Mouse (Mus musculus): ENCODE results near the gene Tcaf3.
A peak's percentile ranks its signal among the peaks of the same experiment; 100 is the strongest.

Tcaf3 gene

DNA sequence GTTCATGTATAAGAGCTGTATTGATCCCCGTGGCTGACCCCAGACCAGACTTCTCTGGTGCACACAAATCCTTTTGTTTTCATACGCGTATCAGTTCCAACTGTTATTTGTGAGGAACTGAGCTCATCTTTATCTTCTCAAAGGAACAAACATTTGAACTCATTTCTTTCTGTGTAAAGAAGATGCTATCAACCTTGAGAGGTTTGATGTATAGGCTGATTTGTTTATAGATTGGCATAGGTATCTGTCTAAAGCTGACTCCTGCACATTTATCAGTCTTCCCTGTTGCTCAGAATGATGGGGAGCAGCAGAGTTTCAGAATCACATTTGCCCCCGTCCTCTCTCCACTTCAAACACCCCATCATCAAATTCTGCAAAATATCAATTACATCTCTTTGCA lies at the start of gene Tcaf3:
Tcaf3 (minus strand) TSS at position 101 of the 400 bp plus-strand sequence.
- DNase-seq: no peak

DNA sequence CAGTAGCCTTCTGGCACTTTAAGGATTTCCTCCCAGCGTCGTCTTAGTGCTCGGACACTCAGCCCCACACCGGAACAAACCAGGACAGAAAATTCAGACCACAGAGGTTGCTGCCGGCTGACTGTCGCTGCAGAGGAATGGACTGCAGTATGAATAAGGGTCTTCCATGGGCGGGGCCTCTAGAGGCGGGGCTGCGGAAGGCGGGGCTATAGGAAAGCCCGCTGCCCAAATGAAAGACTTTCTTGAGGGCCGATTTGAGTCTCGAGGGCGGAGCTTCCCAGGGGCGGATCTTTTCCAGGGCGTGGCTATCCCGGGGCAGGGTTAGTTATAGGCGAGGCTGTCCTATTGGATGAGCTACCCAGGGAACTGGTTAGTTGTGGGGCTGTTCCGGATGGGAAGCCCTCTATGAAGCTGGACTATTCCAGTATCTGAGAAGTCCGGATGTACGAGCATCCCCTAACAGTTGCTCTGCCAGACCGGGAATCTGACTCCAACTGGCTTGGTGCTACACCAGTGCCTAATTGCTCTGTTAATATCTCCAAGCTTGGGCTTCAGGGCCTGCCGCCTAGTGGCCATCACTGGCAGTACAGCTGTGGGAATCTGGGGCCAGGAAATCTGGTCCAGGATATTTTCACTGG lies 47.5 kb upstream of the Tcaf3 start, which contains the start of gene Tcaf2:
Tcaf2 (minus strand) TSS at position 343 of the 638 bp plus-strand sequence.
- DNase-seq: peak; percentile 94

DNA sequence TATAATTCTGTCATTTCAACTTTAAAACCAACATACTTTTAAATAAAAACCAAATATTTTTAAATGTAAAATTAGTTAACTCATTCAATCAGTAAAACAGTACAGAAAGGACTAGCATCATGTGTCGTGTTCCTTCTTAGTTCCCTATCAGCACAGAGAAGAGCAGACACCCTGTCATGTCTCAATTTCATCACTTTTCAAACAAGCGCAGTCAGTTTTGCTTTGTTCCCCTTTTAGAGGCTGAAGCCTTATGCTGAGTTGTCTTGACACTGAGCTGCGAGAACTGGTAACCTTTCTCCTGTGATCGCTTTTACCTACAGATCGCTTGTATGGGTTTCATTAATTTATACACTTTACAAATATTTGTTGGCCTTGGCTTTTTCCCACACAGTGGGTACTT lies 36.9 kb upstream of the Tcaf3 start:
- no peak for DNase-seq

DNA sequence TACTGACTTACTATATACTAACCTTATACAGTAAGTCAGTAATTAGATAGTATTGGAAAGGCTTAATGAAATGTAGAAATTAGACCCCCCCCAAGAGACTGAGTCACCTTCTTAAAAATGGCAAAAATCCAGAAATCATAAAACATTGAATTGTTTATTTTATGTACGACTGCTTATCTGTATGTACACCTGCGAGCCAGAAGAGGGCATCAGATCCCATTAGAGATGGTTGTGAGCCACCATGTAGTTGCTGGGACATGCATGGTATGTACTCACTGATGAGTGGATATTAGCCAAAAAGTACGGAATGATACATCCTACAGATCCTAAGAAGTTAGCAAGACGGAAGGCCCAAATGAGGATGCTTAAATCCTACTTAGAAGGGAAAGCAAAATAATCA lies 33.9 kb upstream of the Tcaf3 start:
- no peak for DNase-seq

DNA sequence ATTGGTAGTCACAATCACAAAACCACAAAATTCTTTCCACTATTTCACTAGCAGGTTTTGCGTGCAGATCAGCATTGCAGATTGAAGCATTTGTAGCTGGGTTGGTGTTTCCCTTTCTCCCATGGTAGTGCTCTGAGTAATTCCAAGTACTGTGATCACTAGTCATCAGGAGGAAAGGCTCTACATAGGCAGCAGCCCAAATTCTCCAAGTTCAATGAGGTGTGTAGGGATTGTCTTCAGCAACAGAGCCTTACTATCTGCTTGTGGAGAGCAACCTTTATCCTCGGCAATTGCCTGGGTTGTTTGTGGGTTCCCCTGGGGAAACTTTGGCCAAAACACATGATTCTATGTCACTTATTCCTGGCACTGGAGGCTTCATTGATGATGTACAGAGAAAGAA lies 19.4 kb upstream of the Tcaf3 start:
- DNase-seq: no peak

DNA sequence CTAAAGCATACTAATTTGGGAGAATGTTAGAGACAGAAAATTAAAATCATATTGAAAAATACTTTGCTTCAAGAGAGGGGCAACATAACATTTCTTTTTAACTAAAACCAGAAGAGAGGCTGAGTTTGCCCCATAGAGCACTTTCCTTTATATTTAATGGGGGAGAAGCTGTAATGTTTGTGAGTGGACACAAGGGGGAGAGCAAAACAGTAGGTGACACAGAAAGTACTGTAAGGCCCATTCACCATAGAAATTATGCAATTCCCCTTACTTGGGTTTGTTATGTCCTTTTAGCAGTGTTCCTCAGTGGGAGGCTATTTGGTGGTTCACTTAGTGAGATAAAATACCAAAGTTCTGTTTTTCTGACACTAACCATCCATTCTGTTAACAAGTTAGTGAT lies 14.7 kb upstream of the Tcaf3 start:
- DNase-seq: no peak

DNA sequence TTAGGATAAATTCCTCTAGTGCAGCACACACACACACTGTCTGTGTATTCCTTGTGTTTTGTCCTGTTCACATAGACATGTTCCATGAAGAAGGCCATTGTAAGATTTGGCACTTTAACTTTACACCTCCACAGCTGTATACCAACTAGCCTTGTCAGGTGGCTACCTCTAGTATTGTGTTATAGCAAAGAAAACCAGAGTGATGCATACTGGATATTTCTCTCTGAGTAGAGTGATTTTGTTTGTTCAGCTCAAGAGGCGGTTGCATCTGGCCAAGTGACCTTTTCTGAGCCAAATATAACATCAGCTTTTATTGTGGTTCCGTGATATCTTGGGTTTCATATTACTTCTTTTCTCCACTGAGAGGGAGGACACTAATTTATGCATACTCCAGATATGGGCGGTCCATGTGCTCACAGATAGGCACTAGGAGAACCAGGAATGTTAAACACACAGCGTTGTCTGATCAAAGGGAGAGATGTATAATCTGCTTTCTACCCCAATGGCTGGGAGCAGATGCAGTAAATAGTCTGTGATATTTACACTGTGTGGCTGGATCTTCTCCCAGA lies 13.5 kb upstream of the Tcaf3 start:
- no peak for DNase-seq

DNA sequence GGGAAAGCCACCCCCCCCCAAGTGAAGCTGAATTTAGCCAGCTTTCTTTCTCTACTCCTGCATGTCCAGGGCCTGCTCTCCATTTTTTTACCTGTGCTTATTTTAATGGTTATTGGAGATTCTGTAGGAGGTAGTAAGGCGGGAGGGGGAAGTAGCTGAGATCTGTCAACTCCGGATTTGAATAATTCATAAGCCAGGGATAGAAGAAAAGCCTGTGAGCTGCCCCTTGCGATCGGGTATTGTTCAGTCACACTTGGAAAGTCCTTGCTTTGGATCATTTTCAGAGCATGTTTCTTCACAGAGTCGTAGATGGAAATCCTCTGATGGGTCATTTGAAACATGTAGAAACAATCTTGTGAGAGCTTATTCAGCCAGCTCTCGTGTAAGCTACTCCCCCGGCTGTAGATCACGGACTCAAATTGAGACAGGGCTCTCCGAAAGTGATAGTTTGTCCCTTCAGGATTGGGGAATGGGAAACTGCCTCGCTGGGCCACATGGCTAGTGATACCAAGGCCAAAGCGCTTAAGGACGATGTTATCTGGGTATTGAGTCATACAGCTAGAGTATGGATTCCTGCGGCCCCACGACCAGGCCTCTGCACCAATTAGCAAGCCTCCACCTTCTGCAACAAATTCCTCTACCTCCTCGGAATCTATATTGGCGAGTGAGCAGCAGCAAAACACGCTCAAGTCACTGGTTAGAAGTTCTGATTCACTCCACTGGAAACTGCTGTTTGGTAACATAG lies 4.2 kb downstream of the Tcaf3 start:
- no peak for DNase-seq

DNA sequence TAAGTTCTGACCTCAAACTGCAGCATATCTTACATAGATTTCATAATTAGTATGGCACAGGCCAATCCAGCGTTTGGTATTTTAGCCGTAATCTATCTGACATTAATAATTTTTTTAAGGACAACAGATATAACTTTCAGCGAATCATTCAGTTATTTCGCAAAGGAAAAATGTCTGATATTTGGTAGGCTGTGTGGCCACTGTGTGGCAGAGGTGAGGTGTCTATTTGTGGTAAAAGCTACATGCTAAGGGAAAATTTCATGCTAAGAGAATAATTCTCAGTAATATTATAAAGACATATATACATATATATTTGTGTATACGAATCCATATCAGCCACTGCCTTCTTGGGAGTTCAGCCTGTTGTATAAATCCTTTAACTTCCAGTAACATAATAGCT lies 10.9 kb downstream of the Tcaf3 start:
- DNase-seq: no peak

DNA sequence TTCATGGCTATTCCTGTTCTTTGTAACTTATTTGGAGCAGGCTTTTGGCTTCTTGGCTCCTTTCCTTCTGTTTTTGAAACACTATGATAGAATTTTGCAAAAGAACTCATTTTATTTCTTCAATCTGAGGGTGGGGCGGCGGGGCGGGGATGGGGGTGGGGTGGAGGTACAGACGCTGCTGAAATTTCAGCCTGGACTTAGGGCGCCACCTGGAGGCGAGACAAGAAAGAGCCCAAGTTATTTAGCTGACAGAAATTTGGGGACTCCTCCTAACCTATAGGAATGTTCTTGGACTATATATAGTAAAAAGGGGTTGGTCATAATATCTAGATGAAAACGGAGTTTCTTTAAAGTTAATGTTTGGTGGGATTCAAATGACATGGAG lies 14.0 kb downstream of the Tcaf3 start:
- DNase-seq: peak; percentile 82

DNA sequence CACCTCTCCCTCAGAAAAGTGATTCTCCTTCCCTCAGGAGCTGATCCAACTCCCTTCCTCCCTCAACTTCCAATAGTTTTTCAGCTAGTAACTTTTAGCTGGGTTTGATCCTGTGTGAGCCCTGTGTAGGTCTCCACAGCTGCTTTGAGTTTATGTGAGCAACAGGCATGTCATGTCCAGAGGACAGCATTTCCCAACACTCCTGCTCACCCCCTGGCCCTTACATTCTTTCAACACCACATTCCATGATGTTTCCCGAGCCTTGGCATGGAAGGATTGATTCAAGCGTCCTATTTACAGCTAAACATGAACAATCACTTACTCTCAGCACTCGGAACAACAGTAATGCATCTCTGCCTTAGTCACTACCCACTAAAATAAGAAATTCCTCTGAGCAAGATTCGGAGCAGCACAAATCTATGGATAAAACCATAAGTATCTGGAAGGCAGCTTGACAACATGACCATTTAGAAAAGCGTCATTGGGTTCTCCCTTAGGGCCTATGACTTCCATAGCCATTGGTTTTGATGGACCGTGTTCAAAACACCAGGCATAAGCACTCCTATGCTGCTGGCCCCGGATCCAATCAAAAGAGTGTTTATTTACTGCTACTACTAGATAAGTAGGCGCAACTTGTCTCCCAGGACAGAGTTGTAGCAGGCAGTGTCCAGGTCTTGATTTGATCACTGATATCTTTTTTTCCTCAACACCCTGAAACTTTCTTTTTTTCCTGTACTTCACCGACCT lies 14.6 kb downstream of the Tcaf3 start:
- DNase-seq: no peak

DNA sequence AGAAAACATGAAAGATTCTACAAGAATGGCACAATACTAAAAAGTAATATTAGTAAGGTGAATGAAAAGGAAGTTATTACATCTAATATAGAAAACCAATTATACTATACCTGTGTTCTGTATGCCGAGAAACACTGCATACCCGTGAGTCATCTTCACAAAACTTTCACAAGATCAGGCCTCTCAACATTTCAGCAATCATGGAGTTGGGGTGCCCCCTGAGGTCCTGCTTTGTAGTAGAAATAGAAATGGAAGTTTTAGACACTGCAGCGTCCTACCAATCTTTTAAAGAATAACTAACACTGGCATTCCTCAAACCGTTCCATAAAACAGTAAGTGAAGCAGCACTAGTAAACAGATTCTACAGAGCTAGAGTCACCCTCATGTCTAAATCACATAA lies 18.8 kb downstream of the Tcaf3 start:
- no peak for DNase-seq

DNA sequence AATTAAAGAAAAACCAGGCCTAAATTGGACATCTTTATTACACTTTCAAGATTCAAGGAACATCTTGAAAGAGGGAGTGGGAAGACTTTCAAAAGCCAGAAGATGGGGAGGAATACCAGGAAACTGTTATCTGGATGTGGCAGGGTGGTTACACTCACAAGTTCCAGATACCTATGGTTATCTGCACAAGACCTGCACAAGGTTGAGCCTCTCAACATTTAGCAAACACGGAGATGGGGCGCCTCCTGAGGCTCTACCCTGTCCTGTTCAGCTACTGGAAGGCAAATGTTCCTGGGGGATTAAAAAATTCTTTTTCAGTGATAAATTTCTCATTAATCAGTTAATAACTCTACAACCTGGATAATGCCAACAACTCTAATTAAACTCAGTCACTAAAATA lies 20.1 kb downstream of the Tcaf3 start:
- DNase-seq: no peak

DNA sequence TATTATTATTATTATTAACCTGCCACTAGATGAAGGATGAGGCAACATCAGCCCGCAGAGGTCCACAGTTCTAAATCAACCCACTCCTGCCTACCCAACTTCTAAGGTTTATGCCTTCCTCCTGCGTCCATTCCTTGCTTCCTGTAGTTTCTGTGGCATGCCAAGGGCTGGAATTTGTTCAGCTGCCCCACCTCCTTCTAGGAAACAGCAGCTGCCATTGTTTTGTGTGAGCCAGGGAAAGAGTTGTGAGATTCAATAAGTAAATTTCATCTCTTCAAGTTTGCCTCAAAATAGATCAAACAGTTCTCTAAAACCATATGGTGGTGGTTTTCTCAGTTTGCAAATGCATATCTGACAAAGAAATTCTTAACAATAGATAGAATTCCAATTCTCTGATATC lies 29.3 kb downstream of the Tcaf3 start:
- DNase-seq: no peak

DNA sequence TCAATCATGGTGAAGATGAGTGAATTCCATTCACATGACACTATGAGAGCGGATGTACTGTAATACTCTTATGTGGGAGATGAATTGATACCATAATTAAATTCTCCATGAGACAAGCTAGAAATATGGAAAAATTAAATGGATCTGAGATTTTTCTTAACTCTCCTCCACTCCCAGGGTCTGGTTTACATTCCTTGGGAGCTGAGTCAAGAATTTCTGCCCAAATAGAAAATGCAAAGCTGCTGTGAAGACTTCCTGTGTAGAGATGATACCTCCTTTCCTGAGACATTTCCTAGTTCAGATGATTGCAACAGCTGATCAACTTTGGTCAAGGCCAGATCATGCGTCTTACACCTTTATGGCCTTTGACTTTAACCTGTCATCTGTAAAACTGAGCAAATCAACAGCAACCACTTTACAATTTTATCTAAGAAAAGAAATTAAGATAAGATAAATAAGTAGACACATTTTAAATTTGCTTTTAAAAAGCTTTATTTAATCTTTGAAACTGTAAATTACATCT lies 31.4 kb downstream of the Tcaf3 start:
- DNase-seq: no peak

DNA sequence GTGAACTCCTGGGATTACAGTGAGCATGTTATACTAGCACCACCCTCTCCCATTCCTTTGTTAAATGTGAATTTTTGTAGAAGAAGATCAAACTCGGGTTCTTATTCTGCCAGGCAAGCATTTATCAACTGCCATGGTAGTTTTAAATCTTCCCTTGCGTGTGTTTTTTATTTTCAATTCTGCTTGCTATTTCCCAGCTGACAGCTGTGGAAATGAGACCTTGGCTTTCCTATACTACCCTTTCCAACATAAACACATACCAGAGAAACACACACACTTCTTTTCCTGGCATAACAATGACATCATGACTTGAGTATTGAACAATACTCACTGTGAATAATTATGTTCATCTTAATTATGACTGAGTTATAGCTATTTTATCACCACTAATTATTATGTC lies 35.2 kb downstream of the Tcaf3 start:
- DNase-seq: no peak

DNA sequence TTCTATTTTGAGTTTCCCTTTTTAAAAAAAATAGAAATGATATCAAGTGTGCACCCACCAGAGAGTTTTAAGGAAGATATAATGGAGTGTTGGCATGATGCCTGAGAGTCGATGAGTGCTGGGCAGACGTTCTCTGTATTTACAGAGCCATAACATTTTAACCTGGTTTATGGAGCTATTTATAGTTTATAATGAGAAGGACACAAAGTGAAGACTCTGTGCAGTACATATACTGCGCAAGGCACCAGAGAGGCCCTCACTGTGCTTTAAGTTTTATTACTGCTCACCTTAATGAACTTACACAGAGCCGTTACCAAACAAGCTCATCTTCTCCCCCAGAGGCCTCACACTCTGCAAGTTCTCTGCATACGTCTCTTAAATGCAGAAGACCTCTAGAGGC lies 36.6 kb downstream of the Tcaf3 start:
- DNase-seq: no peak

DNA sequence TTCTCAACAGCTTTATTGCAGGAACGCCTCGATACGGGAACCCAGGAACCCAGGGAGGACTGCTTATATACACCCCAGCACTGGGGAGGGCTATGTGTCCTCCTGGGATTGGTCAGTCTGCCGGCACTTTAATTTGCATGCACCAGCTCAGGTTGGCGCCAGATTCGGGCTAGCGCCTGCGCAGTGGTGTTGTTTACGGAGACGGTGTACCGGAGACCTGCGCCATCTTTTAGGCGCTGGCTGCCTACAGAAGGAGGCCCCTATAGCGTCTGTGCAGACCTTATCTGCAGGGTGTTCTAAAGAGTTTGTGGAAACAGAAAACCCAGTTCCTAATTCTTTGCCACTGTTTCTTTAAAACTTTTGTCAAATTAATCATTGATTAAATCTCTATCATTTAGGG lies 38.9 kb downstream of the Tcaf3 start:
- DNase-seq: no peak

DNA sequence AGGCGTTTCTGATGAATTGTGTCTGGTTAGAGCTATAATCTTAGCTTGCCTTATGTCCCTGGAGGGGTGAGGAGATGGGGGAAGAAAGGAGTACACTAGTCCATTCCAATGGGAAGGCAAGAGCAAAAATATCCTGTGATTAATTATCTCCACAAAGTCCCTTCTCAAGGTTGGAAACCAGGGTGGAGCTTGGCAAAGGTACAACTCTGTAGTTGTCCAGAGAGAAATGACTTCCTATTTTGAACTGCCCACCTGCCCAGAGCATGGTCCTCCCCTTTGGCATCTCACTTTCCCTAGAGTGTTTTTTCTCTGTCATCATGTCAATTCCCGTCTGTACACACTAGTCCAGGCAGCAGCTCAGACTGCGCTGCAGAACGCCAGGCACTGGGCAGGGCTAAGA lies 50.0 kb downstream of the Tcaf3 start, which contains the start of gene Olfr455:
Olfr455 (minus strand) TSS at position 127 of the 400 bp plus-strand sequence.
- no peak for DNase-seq

DNA sequence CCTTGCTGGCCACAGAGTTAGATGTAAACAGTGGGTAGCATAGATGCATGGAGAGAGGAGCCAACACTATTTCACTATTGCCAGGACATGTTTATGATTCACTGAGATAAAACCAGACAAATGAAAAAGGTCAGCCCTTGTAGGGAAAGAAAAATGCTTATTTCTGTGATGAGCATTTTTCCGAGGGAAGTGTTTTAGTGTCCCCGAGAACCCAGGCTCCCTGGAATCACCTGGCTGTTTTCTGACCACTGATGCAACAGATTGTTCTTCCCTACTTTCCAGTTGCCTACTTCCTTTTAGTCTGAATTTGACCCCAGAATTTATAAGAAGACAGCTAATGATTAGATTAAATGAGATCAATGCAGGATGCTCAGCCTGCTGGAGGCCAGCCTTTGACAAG lies 51.3 kb downstream of the Tcaf3 start:
- no peak for DNase-seq

DNA sequence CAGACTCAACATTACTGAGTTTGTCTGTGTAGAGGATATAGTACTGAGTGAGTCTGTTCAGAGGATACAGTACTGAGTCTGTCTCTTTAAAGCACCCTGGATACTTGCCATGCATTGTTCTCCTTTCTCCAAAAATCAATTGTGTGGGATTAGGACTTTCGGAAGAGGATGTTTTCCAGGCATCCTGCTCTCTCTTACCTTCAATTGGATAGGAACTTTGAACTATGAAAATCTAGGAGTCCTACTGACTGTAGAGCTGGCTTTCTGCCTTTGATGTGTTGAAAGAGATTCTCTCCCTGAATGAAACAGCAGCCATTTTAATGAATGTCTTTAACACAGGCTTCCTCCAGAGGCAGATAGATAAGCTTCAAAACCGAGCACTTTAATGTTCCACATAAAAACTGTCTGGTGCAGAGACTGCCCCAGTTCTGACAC lies 52.0 kb downstream of the Tcaf3 start:
- no peak for DNase-seq

DNA sequence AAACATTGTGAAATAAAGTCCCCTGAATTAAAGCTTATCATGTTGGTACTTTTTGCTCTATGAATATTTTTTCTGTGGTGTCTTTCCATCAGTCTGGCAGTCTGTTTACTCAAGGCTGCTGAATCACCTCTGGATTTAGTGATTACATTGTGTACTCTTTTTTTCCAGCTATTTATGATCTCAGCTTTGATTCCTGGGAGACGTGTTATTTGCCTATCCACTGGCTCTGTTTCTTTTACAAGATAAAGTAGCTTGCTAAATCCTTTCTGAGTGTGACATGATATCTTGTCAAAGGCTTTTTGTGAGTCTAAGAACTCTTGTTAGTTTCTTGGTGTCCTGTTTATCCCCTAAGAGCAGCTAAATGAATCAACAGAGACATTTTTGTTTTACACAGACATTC lies 52.6 kb downstream of the Tcaf3 start:
- no peak for DNase-seq
